Mouse (Mus musculus) adrenal gland, postnatal 4 days (tissue): ENCODE data around the gene Celf3. TPM values are rescaled to one million over a fixed set of nuclear protein-coding genes. Genes with fewer than 3 reads are reported as not detected.

Experiments
- DNase-seq, 2 experiments: peaks; one replicate each; pipeline ENCODE4 v3.0.0; 2021 to 2022; ENCODE audit warnings: low spot score in 2 of 2, mixed read lengths in 2 of 2
- long read RNA-seq, 2 experiments: library from polyadenylated mRNA; stranded (forward); transcript quantifications; one replicate each; pipeline ENCODE4 v2.0.0; 2021
- total RNA-seq, 2 experiments: library from RNA; stranded (reverse); gene quantifications; 2 replicates each; pipeline ENCODE4 v1.2.3; 2021

Gene Celf3
- total RNA-seq: 10 to 100 TPM; 50.3 to 56.4 TPM
- long read RNA-seq, experiment 1, partial matches to known transcripts: 0 of 1 reads
- long read RNA-seq, experiment 1, other reads (novel, unspliced or antisense): 1 of 1 reads
- long read RNA-seq, experiment 2, partial matches to known transcripts: 0 of 3 reads
- long read RNA-seq, experiment 2, other reads (novel, unspliced or antisense): 3 of 3 reads

DNA sequence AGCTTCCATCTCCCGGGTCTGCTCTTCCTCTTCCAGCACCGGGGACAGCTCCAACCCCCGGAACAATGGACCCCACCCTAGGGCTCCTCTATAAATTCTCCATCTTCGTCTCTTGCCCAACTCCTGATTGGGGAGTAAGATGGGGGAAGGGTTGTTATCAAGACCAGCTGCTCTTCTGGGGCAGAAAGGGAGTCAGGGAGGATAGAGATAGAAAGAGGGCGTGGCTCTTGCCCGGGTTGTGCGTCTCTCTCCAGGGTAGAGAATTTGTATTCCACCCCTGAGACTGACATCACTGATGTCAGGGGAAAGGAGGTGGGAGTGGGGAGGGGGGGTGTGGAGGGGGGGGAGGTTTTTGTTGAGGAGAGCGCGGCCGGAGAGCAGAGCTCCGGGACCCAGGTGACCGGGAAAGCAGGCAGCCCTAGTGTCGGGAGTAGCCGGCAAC, at the start of gene Celf3:
Celf3 (plus strand) TSS at position 315 of the 442 bp plus-strand sequence.
- no peak for DNase-seq

DNA sequence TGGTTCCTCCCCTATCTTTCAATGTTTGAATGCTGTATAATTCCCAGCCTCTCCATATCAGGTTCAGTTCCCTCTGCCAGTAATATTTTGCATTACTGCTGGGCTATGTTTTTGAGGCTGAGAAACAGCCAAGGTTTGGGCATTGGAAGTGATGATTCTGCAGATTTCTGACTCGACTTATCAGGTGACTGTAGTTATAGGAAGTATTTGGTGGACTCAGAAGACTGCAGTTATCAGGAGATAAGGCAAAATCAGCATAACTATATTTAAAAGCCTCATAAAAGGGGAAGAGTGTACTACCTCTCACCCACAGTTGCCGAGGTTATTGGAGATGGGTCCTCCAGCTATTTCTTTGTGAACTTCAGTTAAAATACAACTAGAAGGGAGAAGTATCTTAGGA, 47.1 kb upstream of the Celf3 start:
- DNase-seq: no peak

DNA sequence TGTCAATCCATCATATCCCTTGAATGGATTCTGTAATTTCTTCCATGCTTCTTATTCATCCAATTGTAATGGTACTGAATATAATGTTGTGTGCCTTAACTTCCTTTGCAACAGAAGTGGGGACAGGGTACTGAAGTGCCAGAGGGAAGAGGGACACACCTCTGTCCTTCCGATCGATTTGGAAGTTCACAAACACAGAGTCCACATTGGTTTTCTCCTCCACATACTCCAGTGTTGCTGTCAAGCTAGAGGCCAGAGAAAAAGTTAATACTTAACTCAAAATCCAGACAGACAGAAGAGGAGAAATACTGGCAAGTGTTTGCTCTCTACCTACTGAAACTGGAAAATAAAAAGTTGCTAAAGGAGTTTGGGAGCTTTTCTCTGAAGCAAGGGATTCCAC, 43.8 kb upstream of the Celf3 start:
- no peak for DNase-seq

DNA sequence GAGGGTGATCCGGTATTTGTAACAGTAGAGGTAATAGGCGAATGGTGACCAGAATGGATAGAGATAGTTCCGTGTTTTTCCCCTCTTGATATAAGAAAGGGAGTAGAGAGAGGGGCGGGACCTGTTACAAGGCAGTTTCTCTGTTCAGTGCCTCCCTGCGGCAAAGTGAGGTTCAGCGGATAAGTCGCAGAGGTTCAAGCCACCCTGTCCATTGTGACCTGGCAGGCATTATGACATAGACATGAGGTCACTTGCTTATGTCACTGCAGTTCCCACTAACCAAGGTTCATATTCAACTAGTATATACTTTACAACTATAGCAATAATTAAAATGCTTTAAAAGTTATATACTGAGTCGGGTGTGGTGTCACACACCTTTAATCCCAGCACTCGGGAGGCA, 41.7 kb upstream of the Celf3 start:
- DNase-seq: no peak

DNA sequence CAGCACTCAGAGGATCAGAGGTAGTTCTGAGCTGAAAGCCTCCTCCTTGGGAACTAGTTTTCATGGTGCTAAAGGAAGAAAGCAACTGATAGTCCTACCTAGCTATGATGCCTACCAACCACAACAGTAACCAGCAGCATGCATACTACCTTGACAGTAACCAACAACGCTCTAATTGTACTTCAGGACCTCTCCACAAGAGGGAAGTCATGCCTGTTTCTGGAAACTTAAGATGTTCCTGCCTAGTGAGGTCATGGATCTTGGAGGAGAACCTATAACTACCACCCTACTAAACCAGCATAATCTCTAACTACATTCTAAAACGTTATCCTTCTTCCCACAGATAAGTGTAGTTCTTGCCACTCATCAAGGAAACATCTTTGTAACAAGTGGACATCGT, 36.9 kb upstream of the Celf3 start:
- DNase-seq: no peak

DNA sequence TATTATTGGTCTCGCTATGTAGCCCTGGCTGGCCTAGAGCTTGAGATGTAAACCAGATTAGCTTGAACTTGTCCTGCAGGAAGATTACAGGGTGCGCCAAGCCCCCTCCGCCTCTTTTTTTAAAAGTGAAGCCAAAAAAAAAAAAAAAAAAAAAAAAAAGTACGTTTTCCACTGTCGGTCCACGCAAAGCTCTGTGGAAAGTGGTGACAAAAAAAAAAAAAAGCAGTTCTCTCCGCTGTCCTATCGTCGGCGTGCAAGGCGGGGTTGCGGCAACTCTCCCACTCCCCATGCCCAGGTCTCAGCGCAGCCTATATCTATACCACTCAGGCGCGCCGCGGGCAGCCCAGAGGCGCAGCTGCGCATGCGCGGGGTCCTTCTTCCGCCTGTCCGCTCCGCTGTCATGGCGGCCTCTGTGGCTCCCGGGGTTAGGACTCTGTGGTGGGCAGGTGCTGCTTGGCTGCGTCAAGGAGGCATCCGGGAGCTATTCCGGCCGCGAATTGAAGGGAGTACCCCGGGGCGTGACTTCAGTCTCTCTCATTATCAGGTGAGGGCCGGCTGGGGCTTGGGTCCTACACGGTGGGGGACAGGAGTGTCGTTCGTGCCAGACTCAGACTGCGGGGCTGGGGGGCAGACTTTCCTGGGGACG, 35.0 kb upstream of the Celf3 start, which contains the start of gene Mrpl9:
Mrpl9 (plus strand) TSS at position 368 of the 646 bp plus-strand sequence.
- DNase-seq: peak; percentile 85

DNA sequence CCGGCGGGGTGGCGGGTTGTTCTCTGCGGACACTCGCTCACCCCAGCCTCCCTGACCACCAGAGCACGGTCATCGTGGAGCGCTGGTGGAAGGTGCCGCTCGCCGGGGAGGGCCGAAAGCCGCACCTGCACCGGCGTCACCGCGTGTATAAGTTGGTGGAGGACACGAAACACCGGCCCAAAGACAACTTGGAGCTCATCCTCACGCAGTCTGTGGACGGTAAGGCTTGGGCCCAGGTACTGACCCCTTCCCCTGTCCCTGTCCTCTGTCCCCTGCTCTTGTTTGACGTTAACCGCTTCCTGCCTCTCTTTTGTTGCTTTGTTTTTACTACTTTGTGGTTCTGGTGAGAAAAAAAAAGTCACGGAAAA, 34.5 kb upstream of the Celf3 start, which contains the start of gene Oaz3:
Oaz3 (minus strand) TSS at position 319 of the 368 bp plus-strand sequence.
- no peak for DNase-seq

DNA sequence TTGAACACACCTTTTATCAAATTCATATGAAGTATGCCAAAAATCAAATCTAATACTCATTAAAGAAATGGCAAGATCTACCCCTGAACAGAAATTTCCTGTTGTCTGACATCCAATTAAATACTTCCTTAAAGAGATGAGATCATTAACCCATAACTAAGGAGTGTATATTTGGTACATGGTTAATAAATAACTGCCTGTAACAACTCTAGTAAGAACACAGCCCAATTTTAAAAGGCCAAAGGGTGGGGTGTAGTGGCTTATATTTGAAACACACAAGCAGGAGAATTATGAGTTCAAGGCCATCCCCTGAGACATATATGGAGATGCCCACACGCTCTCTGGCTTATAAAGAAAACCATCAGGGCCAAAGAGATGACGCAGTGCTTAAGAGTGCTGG, 28.7 kb upstream of the Celf3 start:
- DNase-seq: no peak

DNA sequence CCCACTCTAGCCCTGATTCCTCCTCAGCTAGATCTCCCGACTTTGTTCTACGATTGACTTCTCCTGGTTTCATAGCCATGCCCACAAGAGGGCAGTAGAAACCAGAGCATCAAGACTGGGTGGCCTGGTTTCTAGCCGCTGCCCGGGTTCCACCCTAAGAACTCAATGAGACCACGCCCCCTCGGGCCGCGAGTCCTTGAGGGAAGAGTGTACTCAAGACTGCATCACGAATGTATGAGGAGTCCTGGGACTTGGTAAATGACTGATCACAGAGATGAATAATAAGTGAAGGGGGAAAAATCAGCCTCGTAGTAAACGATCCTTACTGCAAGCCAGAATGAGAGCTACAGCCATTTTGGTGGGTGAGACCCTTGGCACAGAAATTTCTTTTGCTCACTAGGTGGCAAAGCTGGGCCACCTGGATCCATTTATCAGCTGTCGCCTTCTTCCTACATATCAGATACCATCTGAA, 21.5 kb upstream of the Celf3 start:
- peak in 1 of 2 experiments; percentile 62 for DNase-seq

DNA sequence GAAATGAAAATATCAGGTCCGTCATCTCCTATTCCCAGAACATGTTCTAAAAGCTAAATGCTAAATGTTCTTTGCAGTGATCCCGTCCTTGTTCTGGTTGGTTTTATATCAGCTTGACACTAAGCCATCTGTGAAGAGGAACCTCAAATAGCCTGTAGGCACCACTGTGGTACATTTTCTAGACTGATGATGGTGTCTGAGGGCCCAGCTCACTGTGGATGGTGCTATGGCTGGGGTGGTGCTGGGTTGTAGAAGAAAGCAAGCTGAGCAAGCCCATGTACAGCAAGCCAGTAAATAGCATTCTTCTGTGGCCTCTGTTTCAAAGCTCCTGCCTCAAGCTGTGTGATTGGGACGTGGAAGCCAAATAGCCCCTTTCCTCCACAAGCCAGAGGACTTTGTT, 21.0 kb upstream of the Celf3 start:
- DNase-seq: no peak

DNA sequence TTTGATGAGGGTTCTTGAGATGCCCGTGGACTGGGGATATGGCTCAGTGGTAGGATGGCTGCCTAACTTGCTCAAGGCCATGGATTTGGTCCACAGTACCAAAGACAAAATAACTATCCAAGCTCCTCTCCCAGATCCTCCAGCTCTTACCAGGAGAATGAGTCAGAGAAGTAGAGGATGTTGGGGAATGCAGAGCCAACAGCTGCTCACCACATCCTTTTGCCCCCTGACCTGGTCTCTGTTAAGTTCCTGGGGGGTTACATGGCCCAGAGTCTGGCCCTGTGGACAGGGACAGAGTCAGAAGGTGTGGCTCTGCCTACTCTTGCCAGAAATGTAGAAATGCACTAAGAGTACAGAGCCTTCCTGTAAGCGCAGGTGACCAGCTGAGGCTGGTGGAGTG, 18.3 kb upstream of the Celf3 start:
- no peak for DNase-seq

DNA sequence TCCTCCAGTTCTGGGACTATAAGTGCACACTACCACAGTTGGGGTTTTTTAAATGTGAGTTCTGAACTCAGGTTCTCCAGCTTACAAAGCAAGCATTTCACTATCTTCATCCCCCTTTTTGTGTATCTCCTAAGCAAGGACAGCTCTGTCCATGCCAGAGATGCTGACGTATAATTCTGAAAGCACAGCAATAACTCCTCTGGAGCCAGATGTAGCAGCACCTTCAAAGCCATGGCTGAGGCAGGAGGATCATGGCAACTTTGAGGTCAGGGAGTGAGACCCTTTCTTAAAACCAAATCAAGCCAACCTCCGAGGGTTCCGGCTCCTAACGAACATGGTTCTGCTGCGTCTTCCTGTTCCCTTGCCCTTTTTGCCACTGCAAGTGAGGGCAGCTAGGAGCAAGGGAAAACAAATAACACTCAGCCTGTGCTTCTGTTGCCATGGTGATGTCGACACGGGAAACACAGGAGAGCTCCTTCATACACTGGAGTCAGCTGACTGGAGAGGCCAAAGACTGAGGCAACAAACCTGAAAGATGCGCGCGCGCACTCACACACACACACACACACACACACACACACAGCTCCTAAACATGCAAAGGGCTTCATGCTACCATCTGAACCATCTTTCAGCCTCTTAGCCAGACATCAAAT, 14.0 kb upstream of the Celf3 start:
- no peak for DNase-seq

DNA sequence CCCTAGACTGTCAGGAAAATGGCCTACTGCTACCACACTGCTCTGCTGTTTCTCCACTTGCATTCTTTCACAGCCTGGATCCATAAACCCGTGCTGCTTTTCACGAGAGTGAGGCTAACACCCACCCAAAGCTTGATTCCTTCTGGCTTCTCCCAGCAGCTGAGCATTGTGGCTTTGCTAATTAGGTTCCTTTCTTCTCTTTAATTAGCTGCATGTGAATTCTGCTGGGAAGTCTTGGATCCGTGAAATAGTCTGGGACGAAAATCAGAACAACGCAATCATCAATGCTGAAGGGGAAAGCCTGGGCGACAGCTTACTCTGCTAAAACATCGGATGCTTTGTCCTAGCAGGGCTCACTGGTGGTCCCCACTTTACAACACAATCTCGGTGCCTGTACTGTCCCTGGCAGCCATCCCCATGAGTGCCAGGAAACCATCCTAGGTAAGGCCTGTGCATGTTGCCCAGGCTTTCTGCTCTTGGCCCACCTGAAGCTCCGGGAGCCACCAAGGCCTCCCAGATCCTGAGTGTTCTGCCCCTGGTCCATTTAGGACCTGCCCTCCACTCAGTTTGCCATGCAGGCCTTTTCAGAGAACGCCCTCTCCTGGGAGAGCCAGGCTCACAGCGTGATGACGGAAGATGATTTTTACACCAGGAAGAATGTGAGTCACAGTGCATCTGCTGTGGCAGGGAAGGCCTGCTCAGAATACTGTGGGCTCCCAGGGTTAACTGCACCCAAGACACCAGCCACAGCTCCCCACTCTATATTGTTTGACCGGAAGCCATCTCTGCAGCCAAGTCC, 12.3 kb upstream of the Celf3 start:
- DNase-seq: no peak

DNA sequence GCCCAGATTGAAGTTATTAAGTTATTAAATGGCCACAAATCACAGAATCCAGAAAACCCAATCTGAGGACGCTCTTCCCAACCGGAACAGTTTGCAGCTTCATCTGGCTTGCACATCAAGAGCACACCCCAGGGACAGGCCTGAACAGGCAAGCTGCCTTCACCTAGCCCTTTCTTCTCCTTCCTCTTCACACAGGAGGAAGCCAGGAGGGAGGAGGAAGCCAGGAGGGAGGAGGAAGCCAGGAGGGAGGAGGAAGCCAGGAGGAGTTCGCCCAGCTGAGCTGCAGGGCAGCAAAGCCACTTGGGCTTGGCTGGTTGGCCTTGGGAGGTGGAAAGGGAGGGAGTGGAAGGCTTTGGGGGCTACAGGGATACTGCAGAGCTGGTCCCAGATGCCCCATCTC, 9.2 kb upstream of the Celf3 start:
- no peak for DNase-seq

DNA sequence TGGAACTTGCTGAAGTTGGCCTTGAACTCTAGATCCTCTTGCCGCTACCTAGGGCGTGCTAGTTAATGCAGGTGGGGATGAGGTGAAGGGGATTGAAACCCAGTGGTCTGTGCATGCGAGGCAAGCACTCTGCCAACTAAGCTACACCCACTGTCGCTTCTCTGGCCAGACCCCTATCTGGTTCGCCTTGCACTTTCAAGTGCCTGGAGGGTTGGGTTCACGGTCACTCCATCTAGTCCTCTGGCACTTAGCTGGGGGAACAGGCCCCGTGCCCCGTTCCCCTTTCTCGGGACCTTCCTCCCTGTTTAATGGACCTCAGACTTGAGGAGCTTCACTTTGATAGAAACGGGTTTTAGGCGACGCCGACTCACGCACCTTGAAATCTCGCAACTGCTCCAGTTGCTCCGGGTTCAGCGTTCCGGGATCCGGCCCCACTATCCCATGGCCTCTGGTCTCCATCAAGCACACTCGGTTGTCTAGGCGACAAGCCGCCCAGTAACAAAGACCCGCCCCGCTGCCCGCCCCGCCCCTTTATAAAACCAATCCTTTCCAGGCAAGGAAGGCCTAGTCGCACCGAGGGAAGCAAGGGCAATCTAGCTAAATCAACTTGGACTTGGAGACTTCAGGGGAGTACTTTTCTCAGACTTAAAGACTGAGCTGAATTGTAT, 5.5 kb upstream of the Celf3 start:
- no peak for DNase-seq

DNA sequence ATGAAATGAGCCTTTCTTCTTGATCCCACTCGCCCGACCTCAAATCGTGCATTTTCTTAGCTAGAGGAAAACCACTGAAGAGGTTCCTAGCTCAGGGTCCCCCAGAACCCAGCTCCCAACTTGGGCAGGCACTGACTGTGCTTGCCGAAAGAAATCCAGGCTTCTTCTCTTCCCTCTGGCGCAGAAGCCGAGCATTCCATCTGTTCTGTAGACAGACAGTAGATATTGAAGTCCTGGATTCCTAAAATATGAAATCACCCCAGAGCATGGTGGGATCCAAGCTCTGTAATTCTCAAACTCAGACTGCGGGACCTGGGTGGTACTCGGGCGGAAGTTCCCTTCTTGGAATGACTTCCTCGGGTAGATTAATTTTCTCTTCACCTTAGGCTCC, 5.0 kb upstream of the Celf3 start:
- no peak for DNase-seq

DNA sequence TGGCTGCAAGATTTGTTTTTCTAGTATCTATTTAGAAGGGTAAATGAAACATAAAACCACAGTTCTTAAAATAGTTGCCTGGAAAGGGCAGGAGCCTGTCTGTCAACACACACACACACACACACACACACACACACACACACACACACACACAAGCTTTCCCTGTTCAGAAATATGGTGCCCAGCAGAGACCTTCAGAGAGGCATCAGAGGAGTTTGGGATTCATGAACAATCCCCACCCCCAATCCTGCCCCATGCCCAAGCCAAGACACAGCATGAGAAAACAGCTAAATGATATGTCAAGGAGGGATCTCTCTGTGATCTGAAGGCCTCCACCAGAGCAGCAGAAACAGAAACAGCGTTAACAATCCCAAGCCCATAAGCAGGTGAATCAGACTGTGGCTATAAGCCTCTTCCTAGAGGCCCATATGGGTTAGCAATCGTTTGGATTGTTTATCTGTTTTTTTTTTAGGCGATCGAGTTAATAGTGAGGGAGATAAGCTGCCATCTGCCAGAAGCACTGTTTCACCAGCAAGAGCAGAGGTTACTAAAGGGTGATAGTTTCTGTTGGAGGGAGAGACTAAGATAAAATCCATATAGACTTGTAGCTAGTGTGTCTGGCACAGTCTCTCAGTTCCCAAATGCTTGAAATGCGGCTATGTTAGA, 4.4 kb upstream of the Celf3 start:
- no peak for DNase-seq

DNA sequence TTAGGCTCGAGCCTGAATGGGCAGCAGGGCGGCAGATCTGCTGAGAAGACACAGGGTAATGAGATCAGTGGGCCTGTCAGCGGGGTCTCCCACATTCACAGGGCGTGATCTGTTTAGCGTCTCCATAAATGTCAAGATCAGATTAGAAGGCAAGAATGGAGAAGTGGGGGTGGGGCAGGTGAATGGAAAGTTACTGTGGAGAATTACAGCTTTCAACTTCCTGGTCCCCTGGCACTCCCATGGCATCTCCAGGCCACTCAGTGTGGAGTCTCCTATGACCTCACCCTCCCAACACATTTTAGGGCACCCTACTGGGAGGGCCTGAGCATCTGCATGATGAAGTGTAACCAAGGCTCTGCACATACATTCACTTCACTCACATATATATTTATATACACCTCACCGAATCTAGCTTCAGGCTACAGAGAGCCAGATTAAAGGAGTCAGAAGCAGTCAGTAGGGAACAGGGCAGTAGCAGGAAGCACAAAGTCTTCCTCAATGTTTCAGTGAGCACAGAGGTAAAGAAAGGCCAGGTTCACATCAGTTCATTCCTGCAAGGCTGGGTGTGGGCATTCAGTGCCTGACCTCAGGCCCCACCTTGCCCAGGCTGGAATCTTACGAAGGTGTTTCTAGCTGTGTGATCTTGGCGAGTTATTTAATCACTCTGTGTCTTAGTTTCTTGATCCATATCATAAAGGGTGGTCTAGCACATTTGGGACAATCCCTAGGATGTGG, 1.6 kb upstream of the Celf3 start:
- no peak for DNase-seq

DNA sequence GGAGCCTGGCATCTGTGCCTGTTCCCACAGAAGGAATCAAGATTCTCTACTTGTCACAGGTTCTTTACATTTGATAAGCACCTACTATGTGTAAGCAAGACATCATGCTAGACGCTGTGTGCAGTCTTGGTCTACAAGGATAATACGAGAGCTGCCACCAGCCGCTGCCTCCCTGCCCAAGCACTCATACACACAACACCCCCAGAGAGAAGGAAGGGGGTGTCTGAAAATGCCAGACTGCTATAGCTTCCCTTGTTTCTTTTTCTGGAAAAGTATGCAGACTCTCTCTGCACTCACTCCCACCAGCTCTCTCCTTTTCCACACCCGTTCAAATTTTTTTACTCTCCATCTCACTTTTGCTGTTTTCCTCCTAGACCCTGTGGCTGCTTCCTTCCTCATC, 651 bp upstream of the Celf3 start:
- no peak for DNase-seq
